Mouse (Mus musculus) ovary, adult 18-20 months (tissue): ENCODE measurements at regions not wholly inside any gene's neighbourhood (a gene's known extent, or its start where the extent isn't known, plus 50 kb on each side); places are given as distances from the start of the nearest gene placed in this dataset.
"Not testable (repeated sequence)": the region's sequence is repeated elsewhere in the genome, so short reads cannot be mapped to it uniquely, and the experiment has no call there.

ENCODE experiments used
- DNase-seq: peaks from one replicate; pipeline ENCODE4 v3.0.0; 2022; ENCODE audit warnings: low spot score, mixed read lengths

DNA sequence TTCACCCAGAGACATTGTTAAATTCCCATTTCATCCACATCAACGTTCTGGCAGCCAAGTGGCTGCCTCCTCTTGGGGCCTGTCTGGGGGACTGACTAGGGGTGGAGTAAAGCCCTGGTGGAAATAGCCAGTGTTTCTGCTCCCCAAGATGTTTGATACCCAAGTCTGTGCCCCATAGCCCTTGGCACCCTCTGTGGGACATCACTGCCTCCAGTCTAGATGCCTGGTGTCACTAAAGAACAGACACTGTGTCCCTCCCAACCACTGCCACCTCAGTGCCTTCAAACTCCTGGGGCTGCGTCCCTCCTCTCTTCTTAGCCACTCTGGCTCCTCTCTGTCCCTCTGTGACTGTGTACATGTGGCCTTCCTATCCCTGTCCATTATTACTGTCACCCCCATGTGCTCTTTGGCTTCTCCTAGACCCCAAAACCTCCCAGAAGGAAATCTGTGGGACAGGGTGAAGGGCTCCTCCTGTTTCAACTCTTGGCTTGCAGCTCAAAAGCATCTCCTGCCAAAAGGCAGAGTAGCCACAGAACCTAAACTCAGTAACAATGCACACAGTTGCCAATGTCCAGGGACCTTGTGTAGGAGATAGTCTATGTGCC is 224.8 kb upstream of the Irx4 start:
- no peak for DNase-seq

DNA sequence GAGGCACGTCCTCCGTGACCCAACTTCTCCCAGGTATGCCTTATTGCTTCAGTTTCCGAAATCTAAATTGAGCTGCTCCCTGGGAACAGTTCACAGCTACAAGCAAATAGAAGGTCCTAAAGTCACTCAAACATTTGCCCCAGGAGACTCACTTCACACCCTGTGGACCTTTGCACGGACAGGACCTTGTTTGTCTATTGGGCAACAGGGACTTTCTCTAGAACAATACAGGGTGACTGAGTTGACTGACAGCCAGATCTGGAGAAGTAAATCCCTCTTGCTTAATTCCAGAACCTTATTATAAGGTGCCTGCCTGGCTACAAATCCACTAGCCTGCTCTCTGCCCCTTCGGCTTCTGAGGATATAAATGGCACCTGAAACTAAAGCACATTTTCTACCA is 220.5 kb upstream of the Irx4 start:
- DNase-seq, result no peak

DNA sequence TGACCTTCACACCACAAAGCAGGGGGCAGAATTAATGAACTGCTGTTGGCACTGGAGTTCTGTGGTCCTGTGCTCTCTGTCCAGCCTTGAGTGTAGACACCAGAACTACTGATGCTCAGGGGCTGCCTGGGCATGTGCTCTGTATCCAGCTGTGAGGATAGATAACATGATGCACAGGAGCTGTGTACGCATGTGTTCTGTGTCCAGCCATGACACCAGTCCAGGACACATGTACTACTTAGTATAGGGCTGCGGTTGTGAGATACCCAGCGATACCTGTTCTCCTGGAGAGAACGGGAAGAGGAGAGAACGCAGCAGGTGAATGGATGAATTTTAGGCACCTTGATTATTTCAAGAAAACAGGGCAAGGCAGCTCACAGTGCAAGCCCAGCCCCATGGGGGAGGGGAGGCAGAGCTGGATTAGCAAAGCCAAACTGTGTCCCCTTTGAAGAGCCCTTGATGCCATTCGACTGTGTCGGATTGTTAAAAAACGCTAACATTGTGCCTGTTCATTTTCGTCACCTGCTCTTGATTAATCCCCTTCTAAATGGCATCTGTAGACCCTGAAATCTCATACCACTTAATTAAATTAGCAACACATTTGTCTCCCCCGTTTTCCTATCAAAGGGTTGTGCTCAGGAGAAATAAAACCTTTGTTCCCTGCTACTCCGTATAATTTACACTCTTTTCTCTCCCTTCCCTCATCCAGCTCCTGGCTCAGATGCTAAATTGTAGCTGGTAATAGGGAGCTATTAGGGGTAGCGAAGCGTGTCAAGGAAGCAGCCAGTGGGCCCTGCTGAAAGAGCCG is 218.8 kb upstream of the Irx4 start:
- no peak for DNase-seq

DNA sequence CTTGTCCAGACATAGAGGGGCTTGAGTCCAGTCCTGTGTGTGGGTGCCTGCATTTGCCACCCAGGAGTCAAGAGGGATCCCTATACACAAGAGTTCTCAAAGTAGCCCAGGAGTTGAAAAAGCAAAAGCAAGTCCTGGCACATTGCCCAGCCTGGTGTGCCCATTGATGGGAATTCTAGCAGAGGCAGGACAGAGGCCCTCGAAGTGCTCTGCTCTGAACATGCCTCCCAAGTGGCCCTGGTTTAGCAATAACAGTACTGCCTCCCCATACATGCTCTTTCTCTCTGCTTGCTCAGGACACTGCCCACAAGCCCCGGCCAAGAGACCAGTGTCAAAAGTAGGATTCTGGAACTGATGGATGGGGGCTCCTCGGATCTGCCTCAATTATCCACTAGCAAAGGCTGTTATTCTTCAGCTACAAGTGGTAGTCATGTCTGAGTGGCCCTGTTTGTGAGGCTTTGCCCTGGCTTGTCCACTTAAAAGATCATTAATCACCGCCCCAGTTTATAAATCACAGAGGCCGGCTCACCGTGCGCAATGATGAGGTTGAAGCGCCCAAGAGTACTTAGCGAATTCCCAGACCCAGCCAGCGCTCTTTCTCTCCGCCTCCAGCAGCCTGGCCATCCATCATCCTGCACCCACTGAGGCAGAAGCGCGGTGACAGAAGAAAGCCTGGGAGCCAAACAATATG is 190.3 kb upstream of the Irx4 start:
- DNase-seq, result no peak

DNA sequence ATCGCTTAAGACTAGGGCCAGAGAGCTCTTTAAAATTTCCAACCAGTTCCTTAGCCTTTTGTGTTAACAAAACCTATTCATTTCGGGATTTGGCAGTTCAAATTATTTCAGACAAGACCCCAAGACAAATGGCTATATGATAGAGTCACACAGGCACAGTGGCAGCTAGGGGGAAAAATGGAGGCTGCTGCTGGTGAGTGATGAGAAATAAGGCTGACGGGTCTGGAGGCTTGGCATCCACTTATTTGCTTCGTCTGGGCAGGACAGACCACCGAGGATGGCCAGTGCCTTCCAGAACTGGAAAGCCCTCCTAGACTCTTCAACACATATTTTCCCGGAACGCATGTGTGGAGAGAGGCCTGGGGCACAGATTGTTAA is 189.8 kb upstream of the Irx4 start:
- DNase-seq, result no peak

DNA sequence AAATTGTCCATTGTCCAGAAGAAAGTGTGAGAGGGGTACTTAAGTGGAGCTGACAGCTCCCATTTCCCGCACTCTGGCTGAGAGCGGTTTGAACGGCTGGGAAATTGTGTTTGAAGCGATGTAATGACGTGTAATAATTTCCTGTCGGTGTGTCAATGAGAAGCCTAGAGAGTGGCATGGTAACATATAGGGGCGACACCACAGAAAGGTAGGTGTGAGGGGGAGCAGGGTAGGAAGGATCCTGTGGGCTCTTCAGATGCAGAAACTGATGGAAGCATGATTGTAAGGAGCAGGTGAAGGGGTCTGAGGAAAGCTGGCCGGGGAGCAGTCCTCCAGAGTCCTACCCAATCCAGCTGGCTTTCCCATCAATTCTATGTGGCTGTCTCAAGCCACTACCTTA is 189.2 kb upstream of the Irx4 start:
- DNase-seq, result no peak

DNA sequence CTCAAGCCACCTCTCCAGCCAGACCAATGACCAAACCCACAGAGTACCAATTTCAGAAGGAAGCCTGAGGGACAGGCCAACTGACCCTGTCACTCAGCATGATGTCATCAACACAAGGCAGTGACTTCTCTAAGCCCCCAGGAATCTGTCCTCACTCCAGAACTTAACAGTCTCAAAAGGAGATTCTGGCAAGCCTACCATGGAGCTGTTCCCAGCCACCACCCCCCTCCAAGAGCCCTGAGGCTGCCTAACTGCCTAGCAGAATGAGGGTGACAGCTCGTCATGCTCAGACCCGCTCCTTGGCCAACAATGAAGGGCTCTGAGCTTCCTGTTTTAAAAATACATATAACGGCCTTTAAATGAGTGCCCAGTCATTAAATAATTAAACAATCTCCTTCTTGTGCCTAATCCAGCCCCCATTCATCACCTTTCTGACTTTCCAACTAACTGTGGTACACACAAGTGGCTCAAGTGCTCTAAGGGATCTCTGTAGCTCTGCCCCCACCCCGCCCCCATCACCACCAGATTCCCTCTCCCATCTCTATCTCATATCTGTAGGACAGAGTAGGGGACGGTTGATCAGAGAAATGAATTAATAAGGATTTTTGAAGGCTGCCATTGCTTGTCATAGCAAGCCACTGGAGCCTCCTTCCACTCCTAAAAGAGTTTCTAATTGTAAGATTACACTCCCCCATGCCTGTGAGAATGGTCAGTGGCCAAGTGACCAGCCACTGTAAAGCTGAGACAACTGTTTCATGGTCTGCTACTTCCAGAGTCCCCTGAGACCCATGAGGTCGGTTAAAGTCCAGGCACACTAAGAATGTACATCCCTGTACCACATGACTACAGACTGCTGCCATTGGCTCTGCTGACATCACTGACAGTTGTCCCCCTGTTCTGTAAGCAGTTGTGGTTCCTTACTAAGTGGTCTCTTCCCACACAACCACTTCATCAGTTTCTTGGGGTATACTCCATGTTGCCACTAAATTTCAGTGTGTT is 188.1 kb upstream of the Irx4 start:
- no peak for DNase-seq

DNA sequence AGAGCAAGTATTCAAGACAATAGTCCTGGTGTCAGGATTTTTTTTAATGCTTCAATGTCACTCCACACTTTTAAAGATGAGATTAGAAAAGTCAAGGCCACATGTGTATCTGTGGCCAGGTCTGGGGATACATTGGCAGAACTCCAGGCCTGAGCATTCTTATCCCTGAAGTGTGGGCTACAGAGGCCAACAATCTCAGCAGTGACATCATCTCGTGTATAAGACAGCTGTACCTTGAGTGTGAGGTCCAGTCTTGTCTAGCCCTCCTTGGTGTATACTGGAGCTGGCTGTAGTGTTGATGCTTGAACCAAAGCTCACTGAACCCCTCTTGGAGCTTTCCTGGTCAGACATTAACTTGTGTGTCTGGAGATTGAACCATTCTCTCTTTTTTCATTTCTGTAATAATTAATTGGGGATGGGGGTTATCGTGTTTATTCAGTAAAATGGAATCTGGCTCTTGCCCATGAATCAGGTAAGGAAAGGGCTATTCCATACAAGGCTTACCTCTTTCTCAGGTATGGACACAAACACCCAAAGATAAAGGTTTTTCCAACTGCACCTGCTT is 182.3 kb upstream of the Irx4 start:
- no peak for DNase-seq

DNA sequence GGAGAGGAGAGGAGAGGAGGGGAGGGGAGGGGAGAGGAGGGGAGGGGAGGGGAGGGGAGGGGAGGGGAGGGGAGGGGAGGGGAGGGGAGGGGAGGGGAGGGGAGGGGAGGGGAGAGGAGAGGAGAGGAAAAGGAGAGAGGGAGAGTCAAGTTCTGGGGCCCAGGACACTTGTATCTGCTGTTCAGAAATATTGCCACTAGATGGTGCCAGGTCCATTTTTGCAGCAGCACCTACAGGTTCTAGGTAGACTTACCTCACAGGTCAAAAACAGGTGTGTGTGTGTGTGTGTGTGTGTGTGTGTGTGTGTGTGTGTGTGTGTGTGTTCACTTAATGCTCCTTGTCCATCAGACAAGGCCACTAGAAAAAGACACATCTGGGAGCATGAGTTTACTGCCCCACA is 172.5 kb upstream of the Irx4 start:
- DNase-seq, result not testable (repeated sequence)

DNA sequence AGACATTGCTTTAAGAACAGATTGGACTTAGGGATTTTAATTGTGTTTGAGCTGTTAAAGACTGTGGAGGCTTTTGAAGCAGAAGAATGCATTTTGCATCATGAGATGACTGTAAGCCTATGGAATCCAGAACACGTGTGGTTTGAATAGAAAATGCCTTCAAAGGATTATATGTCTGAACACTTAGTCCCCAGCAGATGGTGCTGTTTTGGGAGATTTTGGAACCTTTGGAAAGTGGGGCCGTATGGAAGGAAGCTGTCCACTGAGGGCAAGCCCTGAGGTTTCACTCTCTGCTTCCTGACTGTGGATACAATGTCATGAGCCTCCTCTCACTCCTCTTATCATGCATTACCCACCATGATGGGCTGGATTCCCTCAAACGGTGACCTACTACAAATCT is 168.4 kb upstream of the Irx4 start:
- DNase-seq, result no peak

DNA sequence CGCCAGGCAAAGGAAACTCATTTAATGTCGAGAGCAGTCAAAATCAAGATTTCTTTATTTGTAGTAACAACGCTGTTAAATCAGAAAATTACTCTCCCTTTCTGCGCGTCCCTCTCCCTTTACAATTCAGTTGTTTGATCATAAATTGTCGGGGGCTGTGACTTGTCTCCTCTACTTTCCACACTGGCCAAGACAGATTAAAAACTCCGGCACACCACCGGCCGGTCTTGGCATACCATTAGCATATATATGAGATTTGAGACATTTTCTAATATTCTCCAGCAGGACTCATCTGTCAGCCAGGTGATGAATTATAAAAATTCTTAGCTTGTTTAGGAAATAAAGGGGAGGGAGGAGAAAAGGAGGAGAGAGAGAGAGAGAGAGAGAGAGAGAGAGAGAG is 162.8 kb upstream of the Irx4 start:
- DNase-seq, result no peak

DNA sequence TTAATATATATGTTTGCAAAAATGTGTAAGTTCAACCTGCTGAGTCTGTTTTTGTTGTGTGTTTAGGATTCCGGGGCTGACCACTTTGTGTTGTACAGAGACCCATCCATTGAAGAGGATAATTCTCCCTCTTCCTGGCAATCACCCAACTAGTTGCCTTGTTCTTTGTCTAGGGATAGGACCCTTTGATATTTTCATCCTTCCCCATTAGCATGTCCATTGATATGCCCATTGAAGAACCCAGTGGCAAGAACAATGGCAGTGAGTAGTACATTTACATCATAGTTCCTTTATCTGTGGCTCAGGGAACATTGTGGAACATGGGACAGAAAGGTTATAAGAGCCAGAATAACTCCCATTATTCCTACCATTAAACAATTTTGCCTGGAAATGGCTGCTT is 160.9 kb upstream of the Irx4 start:
- DNase-seq, result no peak

DNA sequence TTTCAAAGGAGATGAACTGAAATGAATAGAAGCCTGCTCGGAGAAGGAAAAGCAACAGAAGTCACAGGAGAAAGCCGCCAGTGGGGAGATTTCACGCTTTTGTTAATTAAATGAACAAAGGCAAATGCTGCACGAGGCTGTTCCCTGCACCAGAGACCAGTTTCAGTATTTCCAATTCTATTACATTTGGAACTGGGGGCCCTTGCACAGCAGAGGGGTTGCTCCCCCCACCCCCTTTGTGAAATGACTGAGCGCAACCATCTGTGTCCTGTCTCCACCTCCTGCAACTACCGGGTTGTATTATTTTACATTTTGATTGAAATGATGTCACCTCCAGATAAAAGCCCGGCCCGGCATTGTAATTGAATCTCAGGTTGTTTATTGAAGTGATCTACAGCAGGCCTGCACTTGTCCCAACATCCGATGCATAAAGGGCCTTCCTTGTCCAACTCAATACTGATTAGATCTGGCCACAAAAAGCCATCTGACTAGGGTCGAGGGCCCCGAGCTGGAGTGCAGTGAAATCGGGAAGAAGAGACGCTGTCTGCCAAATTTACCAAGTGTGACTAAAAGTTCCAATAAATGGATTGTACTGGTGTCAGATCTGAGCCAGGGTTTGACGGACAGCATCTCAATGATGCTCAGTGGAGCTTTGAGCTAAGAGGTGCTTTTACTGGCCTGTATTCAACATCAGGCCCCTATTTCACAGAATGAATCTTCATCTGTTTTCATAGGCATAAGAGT is 152.9 kb upstream of the Irx4 start:
- DNase-seq, result no peak

DNA sequence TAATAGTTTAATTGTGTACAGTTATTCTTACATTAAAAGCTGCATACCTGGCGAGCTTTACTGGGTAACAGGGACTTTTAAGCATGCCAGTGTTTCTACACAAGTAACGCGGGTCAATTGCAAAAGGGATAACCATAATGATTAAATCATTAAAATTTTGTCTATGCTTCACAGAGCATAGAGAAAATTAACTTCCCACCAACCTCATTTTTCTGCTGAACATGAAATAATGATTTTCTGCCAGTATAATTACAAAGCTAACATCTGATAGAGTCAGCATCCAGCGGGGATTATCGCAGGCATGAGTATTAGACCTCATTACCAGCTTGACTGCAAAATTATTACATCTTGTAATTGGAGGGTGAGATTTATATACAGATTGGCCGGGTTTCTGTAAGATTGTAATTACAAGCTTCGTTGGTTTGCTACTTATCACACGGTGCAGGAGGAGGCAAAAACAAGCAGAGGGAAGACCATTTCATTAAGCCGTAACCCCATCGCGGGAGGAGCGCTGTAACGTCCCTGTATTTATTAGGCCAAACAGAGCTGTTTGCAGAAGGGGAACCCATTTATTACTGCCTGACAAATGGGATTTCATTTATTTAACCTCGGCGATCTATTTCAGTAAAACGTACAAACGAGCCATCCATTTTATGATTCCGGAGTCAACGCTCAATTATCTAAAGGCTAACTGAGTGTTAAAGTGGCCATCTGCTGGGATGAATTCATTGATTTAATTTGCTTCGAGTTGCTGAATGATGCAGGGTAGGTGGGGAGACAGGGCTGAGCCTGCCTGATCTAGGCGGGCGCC is 143.3 kb upstream of the Irx4 start:
- DNase-seq, result no peak

DNA sequence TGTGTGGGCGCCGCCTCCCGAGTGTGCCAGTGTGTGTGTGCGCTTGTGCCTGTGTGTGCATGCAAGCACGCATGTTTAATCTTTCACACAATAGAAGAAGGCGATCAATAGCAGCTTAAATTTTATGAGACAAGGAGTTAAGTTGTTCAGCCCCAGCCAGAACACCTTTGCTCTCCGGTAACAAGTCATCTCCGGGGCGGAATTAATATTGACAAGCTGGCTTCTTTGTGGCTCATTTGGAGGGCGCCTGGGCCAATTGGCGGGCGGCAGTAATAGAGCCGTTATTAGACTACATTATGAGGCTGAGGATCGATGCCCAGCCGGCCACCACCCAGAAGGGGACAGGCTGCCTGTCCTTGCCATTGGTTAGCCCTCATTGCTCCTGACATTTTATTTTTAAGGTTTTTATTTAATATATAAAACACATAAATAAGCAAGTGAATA is 142.6 kb upstream of the Irx4 start:
- no peak for DNase-seq

DNA sequence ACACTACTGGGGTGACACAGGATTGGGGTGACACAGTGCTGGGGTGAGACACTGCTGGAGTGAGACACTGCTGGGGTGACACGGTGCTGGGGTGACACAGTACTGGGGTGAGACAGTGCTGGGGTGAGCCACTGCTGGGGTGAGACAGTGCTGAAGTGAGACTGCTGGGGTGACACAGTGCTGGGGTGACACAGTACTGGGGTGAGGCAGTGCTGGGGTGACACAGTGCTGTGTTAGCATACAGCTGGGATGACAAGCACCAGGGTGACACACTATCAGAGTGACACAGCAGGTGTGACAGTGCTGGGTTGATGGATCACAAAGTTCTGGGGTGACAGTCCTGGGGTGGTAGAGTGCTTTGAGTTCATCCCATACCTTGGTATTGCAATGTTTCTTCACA is 137.3 kb upstream of the Irx4 start:
- DNase-seq, result no peak

DNA sequence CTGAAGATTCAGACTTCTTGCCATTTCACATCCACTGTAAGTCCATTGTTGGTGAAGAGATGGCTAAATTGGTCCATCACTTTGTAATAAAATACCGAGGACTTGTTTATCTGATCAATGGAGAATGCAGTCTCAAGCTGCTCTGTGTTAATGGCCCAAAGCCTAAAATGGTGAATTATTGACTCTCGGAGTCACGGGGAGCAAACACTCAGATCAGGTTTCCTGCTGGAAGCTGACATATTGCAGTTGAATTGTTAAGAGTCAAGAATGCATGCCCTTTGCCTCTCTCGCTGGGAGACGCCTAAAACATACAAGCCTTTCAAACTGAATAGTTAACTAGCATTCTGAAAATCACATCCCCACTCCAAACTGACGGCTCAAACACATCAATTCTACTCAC is 129.0 kb upstream of the Irx4 start:
- DNase-seq, result no peak

DNA sequence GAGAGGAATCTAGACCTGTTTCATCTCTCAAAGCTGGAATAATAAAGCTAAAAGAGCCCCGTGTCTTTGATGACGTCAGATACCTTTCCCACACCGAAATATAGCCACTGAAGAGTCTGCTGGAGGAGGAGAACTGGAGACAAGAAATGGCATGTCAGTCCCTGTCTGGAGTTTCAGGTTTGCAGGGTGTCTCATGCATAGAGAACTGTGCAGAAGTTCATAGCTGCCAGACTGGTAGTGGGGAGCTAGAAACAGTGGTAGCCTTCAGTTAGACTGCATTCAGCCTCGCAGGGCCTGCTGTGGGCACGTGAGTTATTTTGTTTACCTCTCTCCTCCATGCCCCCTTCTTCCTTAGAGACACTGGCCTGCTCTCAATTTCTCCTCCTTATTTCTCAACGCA is 127.5 kb upstream of the Irx4 start:
- no peak for DNase-seq

DNA sequence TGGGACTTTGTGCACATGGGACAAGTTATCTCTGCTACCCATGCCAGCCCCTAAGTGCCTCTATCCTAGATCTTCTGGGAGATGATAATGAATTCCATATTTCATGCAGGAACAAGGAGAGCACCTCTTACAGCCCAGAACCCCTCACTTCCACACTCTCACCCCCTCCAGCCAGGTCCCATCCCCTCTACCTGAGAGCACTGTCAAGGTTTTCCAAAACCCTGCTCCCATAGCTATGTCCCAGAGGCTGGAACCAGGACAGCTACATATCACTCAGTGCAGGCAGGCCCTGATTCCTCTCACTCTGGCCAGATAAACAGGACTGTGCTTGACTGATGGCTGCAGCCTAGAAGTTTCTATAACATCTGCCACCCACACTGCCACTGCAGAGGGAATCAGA is 125.3 kb upstream of the Irx4 start:
- DNase-seq, result no peak

DNA sequence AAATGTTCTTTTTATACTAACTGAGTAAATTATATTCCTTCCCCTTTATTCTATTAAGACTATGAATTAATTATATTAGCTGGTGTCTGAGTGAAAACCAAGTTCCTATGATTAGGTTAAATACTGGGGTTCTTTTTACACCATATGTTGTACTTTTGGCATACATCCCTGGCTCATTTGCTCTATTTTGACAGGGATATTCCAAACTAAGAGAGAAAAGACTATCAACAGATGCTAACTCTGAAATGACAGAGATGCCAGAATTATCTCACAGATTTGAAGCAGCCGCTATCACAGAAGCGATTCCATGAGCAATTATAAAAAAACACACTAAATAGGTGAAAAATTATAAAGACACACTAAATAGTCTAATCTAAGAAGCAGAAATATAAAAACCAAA is 119.0 kb upstream of the Irx4 start:
- DNase-seq, result no peak
